Mouse (Mus musculus): ENCODE results near the gene Tcte1. TPM values are rescaled to one million over a fixed set of nuclear protein-coding genes. Genes with fewer than 3 reads are reported as not detected.

Tcte1 gene
- total RNA-seq, 2 experiments from 2014 or later = not detected

DNA sequence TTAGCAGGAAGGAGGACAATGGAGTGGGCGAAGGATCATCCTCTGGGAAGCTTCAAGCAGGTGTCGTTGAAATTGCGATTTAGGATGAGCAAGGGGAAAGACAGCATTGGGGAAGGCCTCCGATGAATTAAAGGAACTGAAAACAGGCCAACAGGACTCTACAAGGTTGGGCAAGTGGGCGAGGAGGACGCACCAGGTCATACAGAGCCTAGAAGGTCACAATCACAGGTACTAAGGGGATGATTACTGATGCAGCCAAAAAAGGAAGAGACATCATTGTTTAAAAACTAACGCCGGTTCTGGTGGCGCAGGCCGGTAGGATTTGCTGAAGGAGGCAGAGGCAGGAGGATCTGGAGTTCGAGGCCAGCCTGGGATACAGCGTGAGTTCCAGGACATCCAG lies 40.0 kb downstream of the Tcte1 start:
- intact Hi-C loops (cut with DNase I) = no loop called here
- no peak for DNase-seq

DNA sequence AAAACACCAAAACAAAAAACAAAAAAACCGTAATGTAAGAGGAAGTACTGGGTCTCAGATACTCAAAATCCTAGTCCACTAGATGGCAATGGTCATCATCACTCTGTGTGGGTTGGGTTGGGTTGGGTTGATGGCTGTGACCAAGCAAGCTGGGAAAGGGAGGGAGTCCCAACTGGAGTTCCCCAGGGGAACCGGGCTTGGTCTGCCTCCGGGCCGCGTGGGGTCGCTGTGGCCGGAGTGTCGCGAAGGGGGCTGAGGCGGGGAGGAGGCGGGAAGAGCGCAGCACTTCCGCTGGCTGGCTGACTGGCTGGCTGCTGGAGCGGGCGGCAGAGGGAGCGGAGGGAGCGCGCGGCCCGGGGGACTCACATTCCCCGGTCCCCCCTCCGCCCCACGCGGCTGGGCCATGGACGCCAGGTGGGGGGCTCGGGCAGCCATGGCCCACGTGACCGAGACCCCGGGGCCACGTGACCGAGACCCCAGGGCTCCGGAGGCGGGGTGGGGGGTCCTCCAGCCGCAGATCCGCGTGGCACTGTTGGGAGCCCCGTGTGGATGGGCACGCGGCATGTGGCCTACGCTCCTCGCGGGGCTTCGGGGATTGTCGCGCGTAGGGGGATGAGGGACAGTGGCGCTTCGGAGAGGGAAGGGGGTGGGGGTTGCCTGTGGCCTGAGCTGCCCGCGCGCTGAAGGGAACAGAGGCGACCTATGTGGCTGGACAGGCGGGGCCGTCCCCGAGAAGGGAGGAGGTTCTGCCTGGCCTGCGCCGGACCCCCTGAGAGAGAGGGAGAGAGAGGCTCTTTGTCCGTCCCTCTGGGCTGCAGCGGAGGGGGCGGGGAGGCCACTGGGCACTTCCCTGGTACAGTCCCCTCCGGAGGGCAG lies 40.7 kb downstream of the Tcte1 start, which contains the start of gene Slc35b2:
Gene Slc35b2 (plus strand): TSS at position 220 of the 876 bp plus-strand sequence.
- peak; percentile 89 to 93 for DNase-seq
- intact Hi-C loops (cut with DNase I) = no loop called here

DNA sequence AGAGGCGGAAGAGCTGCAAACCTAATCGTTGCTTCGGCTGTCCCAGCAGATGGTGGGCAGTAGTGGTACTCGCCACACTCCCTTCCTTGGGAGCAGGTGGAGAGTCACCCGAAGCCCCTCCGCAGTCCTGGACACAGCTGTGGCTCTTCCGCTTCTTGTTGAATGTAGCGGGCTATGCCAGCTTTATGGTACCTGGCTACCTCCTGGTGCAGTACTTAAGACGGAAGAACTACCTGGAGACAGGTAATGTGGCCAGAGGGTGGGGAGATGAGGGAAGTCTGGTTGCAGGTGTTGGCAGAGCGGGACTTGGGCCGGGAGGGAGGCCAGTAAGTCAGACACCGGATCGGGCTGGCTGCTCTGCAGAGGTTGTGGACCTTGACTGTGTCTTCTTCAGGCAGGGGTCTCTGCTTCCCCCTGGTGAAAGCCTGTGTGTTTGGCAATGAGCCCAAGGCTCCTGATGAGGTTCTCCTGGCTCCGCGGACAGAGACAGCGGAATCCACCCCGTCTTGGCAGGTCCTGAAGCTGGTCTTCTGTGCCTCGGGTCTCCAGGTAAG lies 41.4 kb downstream of the Tcte1 start:
- intact Hi-C loops (cut with DNase I) = no loop called here

DNA sequence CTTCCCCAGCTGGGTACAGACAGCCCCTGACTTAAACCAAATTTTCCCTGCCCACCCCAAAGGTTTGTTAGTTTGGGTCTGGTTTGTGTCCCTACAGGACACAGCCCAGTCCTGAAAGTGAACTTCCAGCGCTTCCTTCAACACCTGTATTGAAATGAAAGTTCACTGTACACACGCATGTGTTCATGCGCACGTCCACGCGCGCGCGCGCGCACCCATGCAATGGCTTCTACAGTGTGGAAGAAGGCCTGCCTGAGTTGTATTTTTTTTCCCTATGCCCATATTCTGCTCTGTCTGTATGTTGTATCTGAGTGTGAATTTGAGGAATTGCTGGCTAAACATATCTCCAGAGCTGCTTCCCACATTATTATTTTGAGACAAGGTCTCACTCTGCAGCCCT lies 41.9 kb downstream of the Tcte1 start:
- intact Hi-C loops (cut with DNase I) = no loop called here
- DNase-seq = no peak

More for the DNA sequence above, 41.4 kb downstream of the Tcte1 start:
- DNase-seq = no peak

DNA sequence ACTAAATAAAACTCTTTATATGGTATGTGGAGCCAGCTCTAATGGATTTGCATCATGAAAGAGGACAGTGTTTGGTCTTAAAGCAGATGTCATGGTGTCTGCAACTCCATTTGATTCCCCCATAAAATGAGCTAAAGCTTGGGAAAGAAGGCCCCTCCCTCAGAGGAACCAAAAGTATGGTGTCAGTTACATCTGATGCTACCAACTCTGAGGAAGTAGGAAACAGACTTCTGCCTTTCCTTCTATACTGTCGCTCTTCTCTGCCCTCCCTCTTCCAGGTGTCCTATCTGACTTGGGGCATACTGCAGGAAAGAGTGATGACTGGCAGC lies 42.8 kb downstream of the Tcte1 start:
- no peak for DNase-seq
- intact Hi-C loops (cut with DNase I) = no loop called here

DNA sequence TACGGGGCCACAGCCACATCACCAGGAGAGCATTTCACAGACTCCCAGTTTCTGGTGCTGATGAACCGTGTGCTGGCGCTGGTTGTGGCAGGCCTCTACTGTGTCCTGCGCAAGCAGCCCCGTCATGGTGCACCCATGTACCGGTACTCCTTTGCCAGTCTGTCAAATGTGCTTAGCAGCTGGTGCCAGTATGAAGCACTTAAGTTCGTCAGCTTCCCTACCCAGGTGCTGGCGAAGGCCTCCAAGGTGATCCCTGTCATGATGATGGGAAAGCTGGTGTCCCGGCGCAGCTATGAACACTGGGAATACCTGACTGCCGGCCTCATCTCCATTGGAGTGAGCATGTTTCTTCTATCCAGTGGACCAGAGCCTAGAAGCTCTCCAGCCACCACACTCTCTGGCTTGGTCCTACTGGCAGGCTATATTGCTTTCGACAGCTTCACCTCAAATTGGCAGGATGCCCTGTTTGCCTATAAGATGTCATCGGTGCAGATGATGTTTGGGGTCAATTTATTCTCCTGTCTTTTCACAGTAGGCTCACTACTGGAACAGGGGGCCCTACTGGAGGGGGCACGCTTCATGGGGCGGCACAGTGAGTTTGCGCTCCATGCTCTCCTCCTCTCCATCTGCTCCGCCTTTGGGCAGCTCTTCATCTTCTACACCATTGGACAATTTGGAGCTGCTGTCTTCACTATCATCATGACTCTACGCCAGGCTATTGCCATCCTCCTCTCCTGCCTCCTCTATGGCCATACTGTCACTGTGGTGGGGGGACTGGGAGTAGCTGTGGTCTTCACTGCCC lies 43.3 kb downstream of the Tcte1 start:
- intact Hi-C loops (cut with DNase I) = no loop called here
- no peak for DNase-seq

DNA sequence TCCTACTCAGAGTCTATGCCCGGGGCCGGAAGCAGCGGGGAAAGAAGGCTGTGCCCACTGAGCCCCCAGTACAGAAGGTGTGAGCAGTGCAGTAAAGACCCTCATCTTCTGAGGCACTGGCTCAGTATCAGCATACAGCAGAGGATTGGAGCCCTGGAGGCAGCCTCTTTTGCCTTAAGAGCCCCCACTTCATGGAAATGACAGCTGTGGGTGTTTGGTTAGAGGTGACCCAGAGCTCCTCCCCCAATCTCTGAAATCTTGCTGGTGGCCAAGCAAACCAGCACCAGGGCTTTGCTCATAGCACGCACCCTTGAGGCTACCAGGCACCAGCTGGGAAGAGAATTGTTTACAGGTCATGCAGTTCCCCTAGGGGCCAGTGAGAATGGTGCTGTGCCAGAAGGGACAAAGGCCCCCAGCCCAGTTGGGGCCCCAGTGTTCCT lies 43.9 kb downstream of the Tcte1 start:
- no peak for DNase-seq
- intact Hi-C loops (cut with DNase I) = no loop called here

DNA sequence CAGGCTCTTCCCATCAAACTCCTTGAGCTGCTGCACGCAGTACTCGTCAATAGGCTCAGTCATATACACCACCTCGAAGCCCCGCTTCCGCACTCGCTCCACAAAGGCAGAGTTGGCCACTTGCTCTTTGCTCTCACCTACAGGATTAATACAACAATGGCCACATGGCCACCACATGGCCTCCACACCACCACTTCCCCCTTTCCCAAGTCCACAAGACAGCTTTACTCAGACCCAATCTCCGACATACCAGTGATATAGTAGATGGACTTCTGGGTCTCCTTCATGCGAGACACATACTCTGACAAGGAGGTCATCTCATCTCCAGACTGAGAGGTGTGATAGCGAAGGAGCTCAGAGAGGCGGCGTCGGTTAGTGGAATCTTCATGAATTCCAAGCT lies 45.8 kb downstream of the Tcte1 start:
- intact Hi-C loops (cut with DNase I) = no loop called here
- no peak for DNase-seq

DNA sequence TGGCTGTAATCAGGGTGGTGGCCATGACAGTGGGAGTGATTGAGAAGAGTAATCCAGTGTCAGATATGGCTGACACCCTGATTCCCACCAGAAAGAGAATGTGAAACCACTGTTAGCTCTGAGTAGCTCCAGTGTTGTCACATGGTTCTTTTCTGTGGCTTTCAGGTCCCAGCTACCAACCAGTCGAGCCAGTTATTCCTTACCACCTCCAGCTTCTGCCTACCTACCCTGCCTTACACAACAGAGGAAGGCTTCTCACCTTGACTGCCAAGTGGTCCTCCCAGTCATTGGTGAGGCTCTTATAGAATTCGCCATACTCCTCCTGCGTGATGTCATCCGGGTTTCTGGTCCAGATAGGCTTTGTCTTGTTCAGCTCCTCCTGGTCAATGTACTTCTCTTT lies 46.8 kb downstream of the Tcte1 start:
- intact Hi-C loops (cut with DNase I) = no loop called here
- DNase-seq = no peak

DNA sequence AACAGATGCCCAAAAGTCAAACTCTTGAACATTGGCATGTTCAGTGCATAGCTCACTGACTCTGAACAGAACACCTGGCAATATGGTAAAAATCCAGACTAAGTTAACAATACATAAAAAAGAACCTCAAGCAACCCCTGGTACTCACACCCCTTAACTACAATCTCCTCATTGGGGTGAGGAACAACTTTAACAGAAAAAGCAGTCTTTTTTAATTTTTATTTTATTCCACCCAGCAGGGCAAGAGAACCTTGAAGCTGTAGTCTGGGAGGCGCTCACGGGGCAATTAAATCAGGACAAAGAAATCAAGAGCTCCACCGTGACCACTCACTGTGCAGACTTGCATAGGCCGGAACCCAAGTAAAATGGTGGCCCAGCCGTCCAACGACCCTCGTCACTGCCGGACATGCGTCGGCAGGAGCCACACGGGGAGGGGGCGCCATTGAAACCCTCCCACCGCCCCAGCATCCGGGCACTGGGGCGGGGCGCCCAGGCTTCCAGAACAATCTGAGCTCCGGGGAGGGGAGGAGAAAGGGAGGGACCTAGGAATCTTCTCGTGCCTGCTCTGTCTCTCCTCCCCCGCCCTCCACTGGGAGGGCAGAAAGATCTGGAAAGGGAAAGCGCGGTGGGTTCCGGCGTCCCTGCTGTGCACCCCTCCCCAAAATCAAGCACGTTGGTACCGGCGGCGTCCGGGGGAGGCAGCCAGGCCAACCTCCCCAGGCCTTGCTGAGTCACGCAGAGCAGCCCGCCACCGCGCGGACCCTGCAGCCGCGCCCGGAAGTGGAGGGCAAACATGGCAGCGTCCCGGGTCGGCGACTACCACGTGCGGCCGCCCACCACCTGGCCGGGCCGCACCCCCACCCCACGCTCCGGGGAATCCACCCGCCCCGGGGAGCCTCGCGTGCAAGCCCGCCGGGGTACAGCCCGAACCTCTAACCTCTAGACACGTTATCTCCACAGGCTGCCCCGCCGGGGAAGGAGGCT lies 49.2 kb downstream of the Tcte1 start:
- intact Hi-C loops (cut with DNase I) = no loop called here
- peak; percentile 62 to 69 for DNase-seq

DNA sequence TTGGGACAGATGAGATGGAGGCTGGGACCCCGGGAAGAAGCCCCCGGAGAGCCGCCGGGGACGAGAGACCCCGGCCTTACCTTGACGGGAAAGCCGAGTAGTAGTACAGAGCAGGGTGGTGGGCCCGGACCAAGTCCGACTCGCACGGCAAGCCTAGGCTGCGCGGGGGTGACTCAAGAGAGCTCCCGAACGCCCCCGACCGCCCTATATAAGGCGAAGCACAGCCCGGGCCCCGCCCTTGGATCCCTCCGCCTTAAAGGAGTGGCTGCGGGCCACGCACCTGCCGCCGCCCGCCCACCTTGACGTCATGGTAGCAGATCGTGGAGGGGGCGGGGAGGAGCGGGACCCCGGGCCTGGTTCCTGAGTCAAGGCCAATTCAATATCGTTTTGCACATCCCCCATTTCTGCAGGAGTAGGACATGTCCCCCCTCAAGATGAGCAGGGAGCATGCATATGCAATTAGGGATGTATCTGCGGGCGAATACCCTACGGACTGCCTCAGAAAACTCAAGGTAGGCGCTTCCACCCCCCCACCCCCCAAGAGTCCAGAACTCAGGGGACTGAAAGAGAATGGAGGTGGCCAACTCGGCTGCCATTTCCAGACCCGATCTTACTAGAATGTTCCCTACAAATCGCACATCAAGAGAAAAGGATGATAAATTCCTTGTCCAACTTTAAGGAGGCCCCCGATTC lies 50.0 kb downstream of the Tcte1 start, which contains the start of gene Hsp90ab1:
Gene Hsp90ab1 (minus strand): TSS at position 185 of the 693 bp plus-strand sequence.
- DNase-seq = peak; percentile 98
- intact Hi-C loops (cut with DNase I) = no loop called here

DNA sequence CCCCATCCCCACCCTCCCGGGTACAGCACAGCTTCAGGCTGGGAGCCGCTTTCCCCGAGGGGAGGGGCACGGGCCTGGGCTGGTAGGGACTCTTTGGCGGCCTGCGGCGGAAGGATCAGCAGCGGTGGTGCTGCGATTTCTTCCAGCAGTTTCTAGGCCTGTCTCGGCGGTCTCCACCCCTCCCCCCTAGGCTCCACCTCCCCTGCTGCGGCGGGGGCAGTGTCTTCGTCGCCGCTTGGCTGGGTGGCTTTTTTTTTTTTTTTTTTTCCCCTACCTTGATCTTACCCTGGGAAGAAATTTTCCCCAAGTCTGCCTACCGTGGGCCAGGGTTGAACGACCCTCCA lies 50.5 kb downstream of the Tcte1 start:
- DNase-seq = peak; percentile 96 to 98
- intact Hi-C loops (cut with DNase I) = no loop called here

DNA sequence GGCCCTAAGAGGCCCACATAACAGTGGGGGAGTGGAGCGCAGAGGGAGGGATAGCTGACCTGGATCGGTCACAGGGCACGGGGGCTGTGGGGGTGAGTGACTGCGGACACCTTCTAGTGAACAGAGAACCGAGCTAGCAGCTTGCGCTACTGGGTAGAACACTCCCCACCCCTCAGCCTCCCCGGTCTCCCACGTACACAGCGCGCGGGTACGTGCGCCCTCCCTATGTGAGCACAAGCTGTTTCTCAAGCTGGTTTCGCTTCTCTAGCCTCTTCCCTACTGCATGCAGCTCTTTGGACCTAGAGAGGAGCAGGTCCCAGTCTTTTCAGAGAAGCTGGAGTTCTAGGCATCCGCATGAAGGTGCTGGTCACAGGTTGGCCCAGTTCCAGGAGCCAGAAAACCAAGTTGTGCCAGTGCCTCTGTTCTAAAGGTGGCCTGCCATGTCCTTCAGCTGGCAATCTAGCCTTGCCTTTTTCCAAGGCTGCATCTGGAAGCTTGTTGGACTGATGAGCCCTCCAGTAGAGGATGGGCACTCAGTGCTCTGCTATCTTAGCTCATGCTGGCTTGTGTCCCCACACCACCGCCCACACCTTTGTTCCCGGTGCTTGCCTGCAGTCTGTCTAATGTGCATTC lies 51.0 kb downstream of the Tcte1 start:
- intact Hi-C loops (cut with DNase I) = no loop called here
- DNase-seq = peak; percentile 47 to 70

DNA sequence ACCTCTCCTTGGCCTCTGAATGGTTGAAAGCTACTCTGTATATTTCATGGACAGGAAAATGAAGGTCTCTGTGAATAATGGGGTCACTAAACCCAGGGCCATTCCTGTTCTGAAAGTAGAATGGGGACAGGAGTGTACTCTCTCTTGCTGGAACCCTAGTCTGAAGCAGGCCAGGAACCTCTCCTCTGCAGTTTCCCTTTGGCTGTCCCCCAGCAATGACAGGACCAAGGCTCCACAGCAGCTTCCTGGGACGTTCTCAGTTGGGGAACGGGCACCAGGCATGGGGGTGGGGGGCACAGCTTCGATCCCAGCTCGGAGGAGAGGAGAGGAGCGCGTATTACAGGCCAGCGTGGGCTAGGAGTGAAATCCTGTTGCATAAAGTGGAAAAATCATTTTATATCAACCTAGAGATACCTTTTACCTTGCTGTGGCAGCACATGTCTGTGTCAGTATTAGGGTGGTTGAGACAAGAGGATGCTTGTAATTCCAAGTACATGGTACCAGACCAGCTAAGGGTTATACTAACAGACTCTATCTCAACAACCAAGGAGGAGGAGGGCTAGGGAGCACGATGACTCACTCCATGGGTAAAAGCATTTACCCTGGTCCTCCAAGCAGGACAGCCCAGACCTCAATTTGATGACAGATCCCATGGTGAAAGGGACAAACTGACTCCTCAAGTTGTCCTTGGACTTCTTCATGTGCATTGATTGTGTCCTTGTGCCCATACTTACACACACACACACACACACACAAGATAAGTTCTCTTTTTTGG lies 52.1 kb downstream of the Tcte1 start:
- no peak for DNase-seq
- intact Hi-C loops (cut with DNase I) = no loop called here

DNA sequence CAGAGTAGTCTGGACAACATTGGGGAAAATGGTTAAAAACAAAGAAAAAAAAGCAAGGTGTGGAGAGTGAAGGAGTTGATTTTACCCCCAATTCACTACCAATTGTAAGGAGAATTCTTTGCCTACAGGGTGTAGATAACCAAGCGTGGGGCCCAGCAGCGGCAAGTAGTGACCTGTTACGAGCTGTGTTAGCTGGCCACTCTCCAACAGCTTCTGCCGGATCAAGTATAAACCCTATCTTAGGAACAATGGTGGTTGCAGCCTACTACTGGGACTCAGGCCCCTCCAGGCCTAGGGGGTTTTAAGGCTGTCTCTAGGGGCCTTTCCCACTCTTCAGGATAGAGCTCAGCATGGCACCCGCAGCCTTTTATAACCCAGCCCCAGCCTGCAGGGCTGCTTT lies 55.0 kb downstream of the Tcte1 start:
- no peak for DNase-seq
- intact Hi-C loops (cut with DNase I) = no loop called here

DNA sequence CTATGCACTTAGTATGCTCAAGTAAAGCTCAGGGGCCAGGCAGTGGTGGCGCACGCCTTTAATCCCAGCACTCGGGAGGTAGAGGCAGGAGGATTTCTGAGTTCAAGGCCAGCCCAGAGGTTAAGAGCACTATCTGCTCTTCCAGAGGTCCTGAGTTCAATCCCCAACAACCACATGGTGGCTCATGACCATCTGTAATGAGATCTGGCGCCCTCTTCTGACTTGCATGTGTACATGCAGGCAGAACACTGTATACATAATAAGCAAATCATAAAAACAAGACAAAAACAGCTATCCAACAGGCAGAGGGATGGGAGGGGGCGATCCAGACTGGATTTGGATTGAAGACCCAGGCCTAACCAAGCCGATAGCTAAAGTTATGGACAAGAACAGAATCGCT lies 55.6 kb downstream of the Tcte1 start:
- intact Hi-C loops (cut with DNase I) = no loop called here
- DNase-seq = no peak

DNA sequence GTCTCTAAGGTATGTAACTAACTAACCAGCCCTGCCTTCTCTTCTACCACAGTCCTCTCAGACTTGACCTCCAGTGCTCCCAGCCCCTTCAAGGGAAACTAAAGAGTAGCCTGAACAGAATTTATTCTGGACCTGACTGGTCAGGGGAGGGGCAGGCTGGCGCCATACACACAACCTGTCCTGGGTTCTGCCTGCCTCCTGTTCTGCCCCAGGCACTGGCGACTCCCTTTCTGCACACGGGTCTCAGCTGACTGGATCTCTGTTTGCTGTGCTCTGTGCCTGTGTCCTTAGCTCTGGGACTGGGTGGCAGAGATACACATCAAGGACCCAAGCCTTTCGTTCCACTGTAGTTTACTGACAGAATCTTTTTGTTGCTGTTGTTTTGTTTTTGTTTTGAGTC lies 56.3 kb downstream of the Tcte1 start:
- intact Hi-C loops (cut with DNase I) = no loop called here
- DNase-seq = no peak

DNA sequence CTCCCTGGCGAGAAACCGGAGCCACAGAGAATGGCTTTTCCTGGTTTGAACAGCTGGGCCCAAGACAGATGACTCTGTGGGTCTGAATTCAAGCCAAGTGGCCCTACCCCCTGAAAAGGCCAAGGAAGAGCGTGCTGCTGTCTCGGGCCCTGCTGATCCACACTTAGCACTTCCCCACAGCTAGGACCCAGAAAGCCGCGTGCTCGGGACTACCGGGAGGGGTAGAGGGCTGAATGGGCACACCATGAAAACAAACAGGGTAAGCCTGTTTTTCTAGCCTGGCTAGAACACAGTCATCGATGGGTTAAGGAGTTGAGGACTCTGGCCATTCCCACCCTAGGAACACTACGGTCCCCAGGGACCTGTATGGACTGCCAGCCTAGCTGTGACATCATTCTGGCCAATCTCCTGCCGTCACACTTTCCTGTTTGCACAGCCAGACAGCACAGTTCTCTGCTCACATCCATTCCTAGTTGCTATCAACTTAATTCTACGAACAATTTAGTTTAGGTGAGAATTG lies 57.8 kb downstream of the Tcte1 start:
- intact Hi-C loops (cut with DNase I) = loop anchor here (5.0 kb wide), 1 partner anchor 136 kb away; no protein-coding TSS in a partner anchor
- no peak for DNase-seq

Data from gastrocnemius, postnatal 36 days (tissue).